Mouse (Mus musculus) midbrain, embryonic 16.5 days (tissue): ENCODE data around the gene Twf1. TPM values are rescaled to one million over a fixed set of nuclear protein-coding genes. Genes with fewer than 3 reads are reported as not detected.

Experiments used
- ATAC-seq: fragments of 200-750 bp; cut with Nextera tagmentation; 2 replicates; pipeline ENCODE4 v1.8.0; 2017; ENCODE audit warnings: moderate TSS enrichment
- H3K27ac ChIP-seq: fragments of 300-500 bp; sonication (generic); 2 replicates; pipeline ENCODE4 v1.5.1; 2014; ENCODE audit warnings: mild to moderate bottlenecking, low read length, mixed read lengths
- H3K27me3 ChIP-seq: fragments of 300-500 bp; sonication (generic); 2 replicates; pipeline ENCODE4 v1.6.1; 2014; ENCODE audit warnings: low read depth, low read length, mixed read lengths; ENCODE audit not compliant: control insufficient read depth, insufficient read depth
- H3K36me3 ChIP-seq: fragments of 300-500 bp; sonication (generic); 2 replicates; pipeline ENCODE4 v1.6.1; 2014; ENCODE audit warnings: mild to moderate bottlenecking, low read length, moderate library complexity, mixed read lengths; ENCODE audit not compliant: control insufficient read depth, insufficient read depth
- H3K4me1 ChIP-seq: fragments of 300-500 bp; sonication (generic); 2 replicates; pipeline ENCODE4 v1.6.1; 2014; ENCODE audit warnings: mild to moderate bottlenecking, low read length, mixed read lengths; ENCODE audit not compliant: control insufficient read depth, insufficient read depth
- H3K4me2 ChIP-seq: fragments of 300-500 bp; sonication (generic); 2 replicates; pipeline ENCODE4 v1.6.1; 2014; ENCODE audit warnings: mild to moderate bottlenecking, low read length, mixed read lengths
- H3K4me3 ChIP-seq: fragments of 300-500 bp; sonication (generic); 2 replicates; pipeline ENCODE4 v1.5.1; 2014; ENCODE audit warnings: low read depth, mild to moderate bottlenecking, low read length, moderate library complexity, mixed read lengths
- H3K9ac ChIP-seq: fragments of 300-500 bp; sonication (generic); 2 replicates; pipeline ENCODE4 v1.6.1; 2014; ENCODE audit warnings: low read depth, low read length, mixed read lengths
- H3K9me3 ChIP-seq: fragments of 300-500 bp; sonication (generic); replicated peaks from 2 replicates; pipeline ENCODE4 v1.6.1; 2014; ENCODE audit warnings: mild to moderate bottlenecking, low read length, mixed read lengths; ENCODE audit not compliant: control insufficient read depth, poor library complexity, severe bottlenecking
- WGBS: fragments of 180-500 bp; shearing (Covaris S2); extraction: QIAGEN DNeasy Blood & Tissue Kit; methylation state at CpG from one replicate; pipeline ENCODE4 v1.1.7; 2014; 5-methylcytosine and 5-hydroxymethylcytosine counted together
- polyA plus RNA-seq: library from polyadenylated mRNA; unstranded; fragments of >200 nt; fragmentation: Nextera tagmentation; extraction: Ambion mirVana; gene quantifications from 2 replicates; pipeline ENCODE4 v1.2.1, GENCODE M21; 2015

Gene Twf1
- polyA plus RNA-seq, 1 experiment from 2014 or later = 71.4 TPM

- H3K27ac ChIP-seq = no peak overlapping the region
- H3K4me3 ChIP-seq = no peak overlapping the region
- no peaks in the 10 kb centered on the region for H3K4me1 ChIP-seq
- H3K9me3 ChIP-seq = no peaks in the 10 kb centered on the region
- no peak overlapping the region for H3K9ac ChIP-seq
- H3K27me3 ChIP-seq = no peaks in the 10 kb centered on the region
- WGBS = 92% methylated on average over 7 of the region's 7 CpGs
- H3K36me3 ChIP-seq = peaks cover 3% of the 10 kb centered on the region; the same call in 1 of the 2 replicates
- ATAC-seq = no peak
- no peak overlapping the region for H3K4me2 ChIP-seq
Observed at GRCm38 (mm10) chr15:94535521-94535920, 54.2 kb downstream of the Twf1 start.

GRCm38 (mm10) chr15:94532956-94533355 lies 56.7 kb downstream of the Twf1 start:
- ATAC-seq = no peak
- peaks cover 4% of the 10 kb centered on the region; the same call in 1 of the 2 replicates for H3K36me3 ChIP-seq
- no peak overlapping the region for H3K27ac ChIP-seq
- no peaks in the 10 kb centered on the region for H3K9me3 ChIP-seq
- H3K4me1 ChIP-seq = no peaks in the 10 kb centered on the region
- H3K4me3 ChIP-seq = no peak overlapping the region
- 92% methylated on average over 6 of the region's 6 CpGs for WGBS
- H3K4me2 ChIP-seq = no peak overlapping the region
- no peak overlapping the region for H3K9ac ChIP-seq
- H3K27me3 ChIP-seq = no peaks in the 10 kb centered on the region

GRCm38 (mm10) chr15:94532306-94532705 lies 57.4 kb downstream of the Twf1 start:
- no peak overlapping the region for H3K4me3 ChIP-seq
- no peaks in the 10 kb centered on the region for H3K9me3 ChIP-seq
- H3K36me3 ChIP-seq = peaks cover 4% of the 10 kb centered on the region; the same call in 1 of the 2 replicates
- H3K9ac ChIP-seq = no peak overlapping the region
- H3K27me3 ChIP-seq = no peaks in the 10 kb centered on the region
- no peak overlapping the region for H3K27ac ChIP-seq
- 90% methylated on average over 5 of the region's 5 CpGs for WGBS
- H3K4me1 ChIP-seq = no peaks in the 10 kb centered on the region
- no peak for ATAC-seq
- no peak overlapping the region for H3K4me2 ChIP-seq

DNA sequence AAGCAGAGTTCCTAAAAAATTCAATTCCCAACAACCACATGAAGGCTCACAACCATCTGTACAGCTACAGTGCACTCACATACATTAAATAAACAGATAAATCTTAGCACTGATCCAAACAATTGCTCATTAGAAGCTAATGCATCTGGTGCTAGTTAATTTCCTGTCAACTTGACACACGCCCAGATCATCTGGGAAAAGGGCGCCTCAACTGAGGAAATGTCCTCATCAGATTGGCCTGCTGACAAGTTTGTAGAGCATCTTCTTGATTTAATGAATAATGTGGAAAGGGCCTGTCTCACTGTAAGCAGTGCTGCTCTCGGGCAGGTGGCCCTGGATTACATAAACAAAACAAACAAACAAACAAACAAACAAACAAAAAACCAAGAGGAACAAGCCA lies 59.2 kb downstream of the Twf1 start:
- no peaks in the 10 kb centered on the region for H3K4me1 ChIP-seq
- 97% methylated on average over 3 of the region's 3 CpGs for WGBS
- no peak for ATAC-seq

More for the DNA sequence above, 59.2 kb downstream of the Twf1 start:
- H3K4me3 ChIP-seq = no peak overlapping the region
- H3K4me2 ChIP-seq = no peak overlapping the region
- no peaks in the 10 kb centered on the region for H3K9me3 ChIP-seq
- no peaks in the 10 kb centered on the region for H3K27me3 ChIP-seq
- peaks cover 4% of the 10 kb centered on the region; the same call in 1 of the 2 replicates for H3K36me3 ChIP-seq
- no peak overlapping the region for H3K27ac ChIP-seq
- H3K9ac ChIP-seq = no peak overlapping the region

Other genes starting within 250 kb of the Twf1 start
- gene Adamts20, start 124.5 kb downstream of the Twf1 start, polyA plus RNA-seq = 1.5 and 2.0 TPM in 2 replicates
- gene Pus7l, start 46.3 kb downstream of the Twf1 start, polyA plus RNA-seq = 5.8 and 6.4 TPM in 2 replicates
- 1.3 and 1.5 TPM in 2 replicates for gene Irak4, start 46.2 kb downstream of the Twf1 start, polyA plus RNA-seq
- gene Tmem117, start 39.3 kb upstream of the Twf1 start, polyA plus RNA-seq = 13.2 and 17.8 TPM in 2 replicates